Mouse (Mus musculus) cerebellum, postnatal 10 days (tissue): ENCODE measurements at regions not wholly inside any gene's neighbourhood (a gene's known extent, or its start where the extent isn't known, plus 50 kb on each side); places are given as distances from the start of the nearest gene placed in this dataset.

ENCODE experiments used
- DNase-seq, 2 experiments: peaks; one replicate each; pipeline ENCODE4 v3.0.0; 2021; ENCODE audit warnings: mixed read lengths in 2 of 2

DNA sequence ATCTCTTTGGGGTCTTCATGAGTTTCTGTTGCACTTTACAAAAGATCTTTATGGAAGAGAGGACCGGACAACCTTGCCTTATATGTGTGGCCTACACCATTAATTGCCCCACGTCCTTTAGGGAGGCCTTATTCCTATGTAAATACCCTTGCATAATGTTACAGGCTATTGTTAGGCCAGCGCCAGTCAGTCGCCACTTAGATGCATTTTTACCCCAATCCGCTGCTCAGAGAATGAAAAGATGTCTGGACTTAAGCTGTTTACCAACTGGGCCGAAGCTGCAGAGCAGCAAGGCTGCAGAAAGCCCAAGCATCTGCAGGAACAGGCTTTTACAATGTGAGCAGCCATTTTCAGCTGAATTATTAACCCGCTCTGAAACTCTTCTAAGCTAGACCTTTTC is 79.5 kb upstream of the Otx2 start:
- DNase-seq = no peak

DNA sequence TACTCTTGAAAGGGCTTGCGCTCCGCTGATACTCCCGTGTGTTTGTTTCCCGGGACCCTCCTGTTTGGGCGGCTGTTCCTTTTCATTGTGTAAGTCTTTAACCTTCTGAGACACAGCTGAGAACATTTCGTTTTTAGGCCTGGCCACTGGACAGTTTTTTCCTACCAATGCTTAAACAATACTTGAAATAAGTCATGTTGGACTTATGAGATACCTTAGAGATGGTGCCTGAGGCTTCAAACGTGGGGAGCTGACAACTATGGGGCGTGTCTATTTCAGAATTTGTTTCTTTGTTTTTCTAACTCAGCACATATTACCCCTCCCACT is 78.9 kb upstream of the Otx2 start:
- DNase-seq = no peak

DNA sequence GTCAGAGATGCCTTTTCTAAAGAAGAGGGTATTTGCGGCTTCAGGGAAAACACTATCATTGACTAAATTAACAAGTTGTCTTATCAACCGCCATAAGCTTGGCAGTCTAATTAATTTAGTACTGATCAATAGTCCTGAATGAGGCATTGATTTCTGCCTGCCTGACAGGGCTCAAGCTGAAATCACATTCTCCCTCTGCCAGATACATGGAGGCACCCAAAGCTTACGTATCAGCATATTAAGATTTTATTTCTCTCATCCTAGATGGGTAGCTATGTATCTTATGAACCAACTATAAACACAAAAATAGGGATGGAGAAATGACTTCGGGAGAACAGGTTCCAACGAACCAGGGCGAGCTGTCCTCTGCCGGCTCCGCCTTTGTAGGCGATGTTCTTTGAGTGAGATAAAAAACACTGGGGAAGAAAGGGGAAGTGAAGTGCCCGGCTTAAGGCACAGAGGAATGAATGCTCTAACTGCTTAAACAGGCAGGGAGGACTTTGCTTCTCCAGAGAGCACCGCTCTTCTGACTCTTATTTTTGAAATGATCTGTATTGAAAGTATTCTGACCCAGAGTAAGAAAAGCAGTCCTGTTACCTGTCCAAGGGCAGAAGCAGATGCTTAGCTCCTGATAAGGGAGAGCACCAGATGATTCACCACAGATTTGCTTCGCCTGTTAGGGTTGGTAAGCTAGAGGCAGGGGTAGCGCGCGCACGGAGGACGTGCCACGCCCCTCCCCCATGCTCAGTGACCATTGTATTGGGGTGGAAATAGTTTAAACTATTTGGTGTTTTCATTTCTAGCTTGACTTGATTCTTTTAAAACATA is 78.3 kb upstream of the Otx2 start:
- no peak for DNase-seq

DNA sequence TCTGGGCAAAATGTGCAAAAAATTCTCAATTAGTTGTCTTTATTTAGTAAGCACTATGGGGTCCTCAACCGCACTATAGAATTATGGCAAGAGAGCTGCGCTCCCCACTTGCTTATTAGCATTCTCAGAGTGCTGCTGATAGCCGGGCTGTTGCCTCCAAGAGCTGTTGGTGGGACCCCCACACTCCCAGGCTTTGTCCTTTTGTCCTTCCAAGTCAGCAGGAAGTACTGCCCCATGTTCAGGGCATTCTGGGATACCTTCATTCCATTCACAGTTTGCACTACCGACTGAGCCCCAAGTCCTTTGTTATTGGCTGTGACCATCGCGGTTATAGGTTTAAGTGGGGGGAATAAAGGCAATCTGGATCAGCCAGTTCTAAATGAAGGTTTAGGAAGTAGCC is 77.4 kb upstream of the Otx2 start:
- no peak for DNase-seq

- no peak for DNase-seq
These were observed 75.4 kb upstream of the Otx2 start for GRCm38 (mm10) chr14:48748976-48749375.

DNA sequence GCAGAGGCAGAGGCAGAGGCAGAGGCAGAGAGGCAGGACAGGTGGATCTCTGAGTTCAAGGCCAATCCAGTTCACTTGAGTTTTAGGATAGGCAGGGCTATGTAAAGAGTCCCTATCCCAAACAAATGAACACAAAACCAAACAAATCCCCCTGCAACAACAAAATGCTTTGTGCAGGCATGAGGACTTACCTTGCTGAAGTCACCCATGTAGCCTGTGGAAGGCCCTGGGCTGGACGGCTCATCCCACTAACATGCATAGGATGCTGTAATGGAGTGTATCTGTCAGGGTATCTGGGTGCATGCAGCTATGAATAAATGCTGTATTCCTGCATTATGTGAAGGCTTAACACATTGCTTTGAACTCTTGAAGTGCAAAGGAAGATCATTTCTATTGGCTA is 74.3 kb upstream of the Otx2 start:
- DNase-seq = no peak

DNA sequence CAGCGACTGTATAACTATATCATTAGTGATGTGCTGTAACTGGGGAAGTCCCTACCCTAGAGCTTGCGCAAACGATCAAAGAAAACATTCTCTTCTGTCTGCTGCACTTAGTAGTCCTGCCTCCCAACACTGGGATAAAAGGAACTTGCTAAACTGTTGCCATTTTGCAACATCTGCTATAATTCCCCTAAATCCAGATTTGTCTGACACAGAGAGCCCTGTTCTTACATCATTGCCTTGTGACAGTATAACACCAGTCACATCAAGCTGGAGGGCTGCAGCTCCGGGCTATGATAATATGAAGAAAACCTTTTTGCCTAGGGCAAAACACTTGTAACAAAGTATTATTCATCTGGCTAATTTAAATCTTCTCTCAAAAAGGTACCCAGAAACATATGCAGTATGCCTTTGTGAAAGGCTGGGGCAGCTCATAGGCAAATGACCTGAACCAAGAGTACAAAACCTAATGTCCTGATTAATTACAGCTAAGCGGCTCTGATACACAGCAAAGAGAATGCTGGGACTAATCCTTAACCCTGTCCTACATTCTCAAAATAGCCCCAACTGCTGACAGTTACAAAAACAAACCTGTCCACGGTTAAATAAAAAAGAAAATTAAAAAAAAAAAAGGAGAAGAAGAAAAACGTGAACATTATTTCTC is 67.5 kb upstream of the Otx2 start:
- DNase-seq = no peak

DNA sequence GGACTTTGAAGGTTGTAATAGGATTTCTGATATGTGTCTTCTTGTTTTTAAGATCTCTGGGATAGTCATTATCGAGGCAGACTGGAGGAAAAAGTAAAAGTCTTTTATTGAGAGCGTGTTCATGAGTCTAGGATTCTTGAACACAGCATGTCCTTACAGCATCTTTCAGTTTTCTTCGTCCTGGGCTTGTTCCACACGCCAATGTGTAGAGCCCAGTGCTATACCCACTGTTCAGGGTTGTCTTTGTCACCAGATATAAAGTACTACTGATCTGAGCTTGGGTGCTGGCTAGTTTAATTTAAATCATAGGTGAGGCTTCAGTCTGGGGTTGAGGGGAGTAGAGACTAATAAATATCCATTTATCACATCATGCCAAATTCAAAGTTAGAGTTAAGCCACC is 65.5 kb upstream of the Otx2 start:
- no peak for DNase-seq

DNA sequence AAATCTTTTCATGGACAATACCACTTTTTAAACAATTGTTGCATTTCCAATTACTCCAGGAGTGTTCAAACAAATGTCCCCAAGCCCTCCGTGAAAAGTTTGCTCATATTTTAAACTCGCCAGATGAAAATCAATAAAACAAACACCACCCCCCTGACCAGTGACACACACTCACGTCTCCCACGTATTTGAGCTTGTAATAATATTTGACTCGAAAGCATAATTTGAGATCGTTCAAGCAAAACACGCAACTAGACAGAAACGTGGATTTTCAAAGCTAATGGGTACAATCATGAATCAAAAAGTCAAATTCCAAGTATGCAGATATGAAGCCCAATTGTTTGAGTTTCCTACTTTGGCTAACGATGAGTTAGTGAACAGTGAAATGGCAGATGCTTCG is 65.0 kb upstream of the Otx2 start:
- no peak for DNase-seq

DNA sequence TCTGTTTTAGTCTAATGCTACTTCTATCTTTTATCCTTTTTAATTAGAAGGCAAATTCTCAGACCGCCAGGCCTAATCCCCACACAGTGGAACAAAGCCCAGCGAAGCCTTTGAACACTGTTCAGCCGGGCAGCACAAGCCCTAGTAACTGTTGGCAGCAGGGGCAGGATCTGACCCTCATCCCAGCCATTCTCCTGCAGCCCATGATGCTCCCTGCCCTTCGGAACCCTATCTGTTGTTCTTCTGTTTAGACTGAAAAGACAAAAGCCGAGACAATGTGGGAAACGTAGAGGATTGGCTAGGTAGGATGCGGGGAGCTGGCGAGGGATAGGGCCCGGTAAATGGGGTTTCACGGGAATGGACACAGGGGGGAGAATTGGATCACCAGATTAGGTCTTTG is 64.6 kb upstream of the Otx2 start:
- DNase-seq = peak in 1 of 2 experiments; percentile 23

- no peak for DNase-seq
These were observed 63.6 kb upstream of the Otx2 start for GRCm38 (mm10) chr14:48736969-48737860.

DNA sequence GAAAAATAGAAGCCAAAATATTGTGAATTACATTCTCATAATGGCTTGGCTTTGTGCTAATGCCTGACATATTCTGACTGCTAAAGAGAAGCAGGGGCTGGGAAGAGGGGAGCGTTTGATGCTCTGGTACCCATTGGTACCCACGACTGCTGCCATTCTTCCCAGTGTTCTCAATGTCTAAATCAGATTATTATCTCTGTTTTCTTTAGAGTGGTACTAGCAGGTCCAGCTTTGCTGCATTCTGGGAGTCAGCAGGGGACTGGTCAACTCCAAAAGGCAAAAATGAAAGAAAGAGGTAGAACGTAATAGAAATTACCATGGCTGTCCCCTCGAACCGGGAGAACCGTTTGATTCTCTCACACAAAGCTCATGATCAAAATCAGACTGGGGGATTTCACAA is 62.6 kb upstream of the Otx2 start:
- no peak for DNase-seq

GRCm38 (mm10) chr14:48729996-48730395 is 56.4 kb upstream of the Otx2 start:
- no peak for DNase-seq
